Mouse (Mus musculus) kidney, postnatal 14 days (tissue): ENCODE results near the gene Gtpbp8.

ENCODE experiments used
- DNase-seq: peaks from one replicate; pipeline ENCODE4 v3.0.0; 2022; ENCODE audit warnings: mixed read lengths

Gtpbp8 gene

DNA sequence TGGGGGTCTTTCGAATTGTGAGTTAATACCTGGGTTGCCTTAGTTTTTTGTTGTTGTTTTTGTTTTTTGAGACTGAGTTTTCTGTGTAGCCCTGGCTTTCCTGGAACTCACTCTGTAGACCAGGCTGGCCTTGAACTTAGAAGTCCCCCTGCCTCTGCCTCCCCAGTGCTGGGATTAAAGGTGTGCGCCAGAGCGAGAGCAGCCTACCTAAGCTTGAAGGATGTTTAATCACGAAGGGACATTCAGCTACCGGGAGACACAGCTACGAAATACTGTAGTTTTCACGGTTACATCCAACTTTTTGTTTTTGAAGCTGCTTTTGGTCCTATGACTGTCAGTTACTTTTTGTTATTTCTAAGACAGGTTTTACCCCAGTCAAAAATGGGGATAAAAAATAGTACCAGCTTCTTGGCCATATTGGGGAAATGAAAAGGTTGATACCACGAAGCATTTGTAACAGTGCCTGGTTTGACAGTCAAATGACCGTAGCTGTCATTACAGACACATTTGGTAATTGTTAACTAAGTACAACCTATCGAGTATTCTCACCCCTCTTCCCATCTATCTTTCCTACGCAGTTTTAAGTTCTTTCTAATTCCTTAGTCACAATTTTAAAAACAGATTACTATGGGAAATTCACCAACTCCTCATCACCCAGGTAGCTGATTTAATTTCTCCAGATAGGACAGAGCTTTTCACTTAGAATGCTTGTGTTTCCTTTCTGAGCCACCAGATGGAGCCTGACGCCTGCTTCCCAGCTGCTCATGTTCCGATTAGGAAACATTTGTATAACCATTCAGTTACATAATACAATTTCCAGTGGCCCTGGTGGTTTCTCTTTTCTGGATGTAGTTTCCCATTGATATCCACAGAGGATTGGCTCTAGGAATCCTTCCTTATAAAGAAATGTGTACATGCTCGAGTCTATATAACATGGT, 20.6 kb downstream of the Gtpbp8 start:
- peak; percentile 86 for DNase-seq

DNA sequence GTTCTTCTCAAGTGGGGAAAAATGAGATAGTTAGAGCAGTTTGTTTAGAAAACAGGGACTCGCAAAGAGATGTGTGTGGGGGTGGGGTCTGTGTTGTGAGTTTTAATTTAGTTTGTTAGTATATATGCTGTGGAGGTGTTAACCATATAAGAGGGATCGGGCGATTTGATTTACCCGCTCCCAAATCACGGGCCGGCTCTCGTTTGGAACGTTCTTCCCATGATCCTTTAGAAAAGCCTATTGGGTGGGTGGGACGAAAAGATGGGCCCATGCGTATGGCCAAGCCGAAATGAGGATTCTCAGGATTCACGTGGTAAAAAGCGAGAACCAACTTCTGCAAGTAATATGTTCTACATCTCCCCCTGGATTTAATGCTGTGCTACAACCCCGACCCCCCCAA, 21.3 kb downstream of the Gtpbp8 start:
- no peak for DNase-seq

DNA sequence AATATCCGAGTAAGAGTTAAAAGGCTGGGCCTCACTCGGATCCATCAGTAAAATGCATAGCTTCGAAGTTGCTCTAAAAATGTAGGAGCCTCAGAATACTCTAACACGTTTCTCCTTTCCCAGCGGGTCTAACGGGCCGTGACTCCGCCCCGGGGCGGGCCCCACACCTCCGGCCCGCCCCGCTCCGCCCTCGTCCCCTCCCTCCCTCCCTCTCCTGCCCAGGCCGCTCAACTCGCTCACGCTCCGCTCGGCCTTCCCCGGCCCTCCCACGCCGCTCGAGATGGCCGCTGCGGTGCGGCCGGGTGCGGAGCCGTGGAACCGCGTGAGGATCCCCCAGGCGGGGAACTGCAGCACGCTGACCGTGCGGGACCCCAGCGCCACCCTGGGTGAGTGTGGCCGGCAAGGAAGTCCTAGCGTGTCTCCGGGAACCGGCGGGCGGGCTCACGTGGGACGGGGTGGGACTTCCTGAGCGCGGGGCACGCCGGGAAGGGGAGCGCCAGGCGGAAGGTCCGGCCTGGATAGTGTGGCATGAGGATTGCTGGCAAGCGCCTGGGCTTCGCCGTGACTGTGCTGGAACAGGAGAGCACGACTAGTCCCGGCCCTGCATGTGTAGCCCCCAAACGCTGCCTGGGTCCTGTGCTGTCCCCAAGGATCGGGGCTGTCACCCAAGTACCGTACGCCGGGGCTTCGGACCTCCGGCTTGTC, 21.9 kb downstream of the Gtpbp8 start, which contains the start of gene Nepro:
Gene Nepro, plus strand, starts transcription at position 219 of the 705 bp plus-strand sequence.
- DNase-seq, result peak; percentile 96

DNA sequence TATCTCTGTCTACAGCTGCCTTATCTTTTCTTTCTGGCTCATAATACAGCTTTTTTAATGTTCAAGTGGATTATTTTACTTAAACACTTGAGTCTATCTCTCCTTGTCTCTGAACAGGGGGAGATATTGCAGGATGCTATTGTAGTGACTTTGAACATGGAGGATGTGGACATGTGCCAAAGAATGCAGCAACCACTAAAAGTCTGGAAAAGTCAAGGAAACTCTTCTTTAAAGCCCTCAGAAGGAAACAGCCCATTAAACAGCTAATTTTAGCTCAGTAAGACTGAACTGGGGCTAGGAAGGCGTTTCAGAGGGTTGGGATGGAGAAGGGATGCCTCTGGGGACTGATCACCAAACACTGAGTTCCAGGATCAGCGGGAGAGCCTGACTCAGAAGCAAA, 23.5 kb downstream of the Gtpbp8 start:
- DNase-seq, result peak; percentile 58

DNA sequence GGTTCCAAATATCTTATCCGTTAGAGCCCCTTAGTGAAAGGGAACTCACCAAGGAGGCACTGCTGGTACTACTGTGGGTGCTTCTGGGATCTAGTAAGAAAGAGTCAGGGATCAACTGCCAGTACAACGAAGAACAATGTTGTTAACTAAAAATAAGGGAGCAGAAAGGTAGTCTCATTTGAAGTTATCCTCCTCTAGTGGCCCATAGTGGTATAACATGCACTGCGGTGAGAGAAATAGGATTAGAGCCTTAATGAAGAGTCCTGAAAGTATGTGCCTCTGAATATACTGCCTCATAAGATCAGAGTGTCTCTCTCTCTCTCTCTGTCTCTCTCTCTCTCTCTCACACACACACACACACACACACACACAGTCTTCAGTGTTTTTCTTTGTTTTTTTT, 25.6 kb downstream of the Gtpbp8 start:
- DNase-seq, result no peak

DNA sequence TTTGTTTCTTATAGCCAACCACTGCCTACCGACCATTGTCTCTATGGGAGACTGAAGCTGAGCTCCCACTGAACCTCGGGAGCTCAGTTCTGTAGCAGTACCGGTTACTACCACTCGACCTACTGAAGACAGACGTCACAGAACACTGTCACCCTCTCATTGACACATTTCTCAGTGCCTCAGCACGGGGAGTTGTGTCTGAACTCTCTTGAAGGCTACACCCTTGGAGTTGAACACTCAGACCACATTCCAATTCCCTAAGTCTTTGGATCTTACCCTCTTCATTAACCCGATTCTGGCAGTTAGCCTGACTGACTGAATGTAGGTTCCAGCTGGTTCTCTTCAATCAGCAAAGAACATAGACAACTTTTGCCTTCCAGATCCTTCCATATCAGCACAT, 26.8 kb downstream of the Gtpbp8 start:
- DNase-seq, result peak; percentile 54

DNA sequence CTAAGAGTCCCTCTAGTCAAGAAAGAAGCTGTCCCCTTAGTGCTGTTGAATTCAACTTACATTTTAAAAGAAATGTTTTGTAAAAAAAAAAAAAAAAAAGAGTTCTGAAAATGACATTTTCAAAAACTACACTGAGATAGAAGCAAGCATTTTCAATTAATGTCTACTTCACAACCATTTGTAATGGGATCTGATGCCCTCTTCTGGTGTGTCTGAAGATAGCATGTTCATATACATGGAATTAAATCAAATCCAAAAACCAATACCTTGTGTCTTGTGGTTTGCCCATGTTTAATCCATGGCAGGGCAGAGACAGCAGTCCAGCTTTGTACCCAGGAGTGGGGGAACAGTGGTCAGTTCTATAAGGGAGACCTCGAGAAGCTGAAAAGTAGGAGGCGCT, 28.3 kb downstream of the Gtpbp8 start:
- no peak for DNase-seq

DNA sequence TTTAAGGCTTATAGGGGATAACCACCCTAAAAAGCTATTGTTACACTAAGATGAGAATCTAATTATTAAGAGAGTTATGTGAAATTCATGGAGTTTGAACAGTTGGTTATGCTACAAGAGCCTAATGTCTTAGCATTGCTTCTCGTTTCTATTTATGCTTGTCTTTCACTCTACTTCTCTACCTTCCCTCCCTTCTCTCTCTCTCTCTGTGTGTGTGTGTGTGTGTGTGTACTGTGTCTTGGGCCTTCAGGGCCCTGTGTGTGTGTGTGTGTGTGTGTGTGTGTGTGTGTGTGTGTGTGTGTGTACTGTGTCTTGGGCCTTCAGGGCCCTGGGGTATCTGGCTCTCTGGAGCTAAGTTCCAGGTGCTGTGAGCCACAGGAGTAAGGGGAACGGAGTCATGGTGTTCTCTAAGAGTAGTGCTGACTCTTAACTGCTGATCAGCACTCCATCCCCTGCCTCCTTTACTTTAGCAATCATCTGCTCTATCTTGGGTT, 29.0 kb downstream of the Gtpbp8 start:
- DNase-seq, result no peak

DNA sequence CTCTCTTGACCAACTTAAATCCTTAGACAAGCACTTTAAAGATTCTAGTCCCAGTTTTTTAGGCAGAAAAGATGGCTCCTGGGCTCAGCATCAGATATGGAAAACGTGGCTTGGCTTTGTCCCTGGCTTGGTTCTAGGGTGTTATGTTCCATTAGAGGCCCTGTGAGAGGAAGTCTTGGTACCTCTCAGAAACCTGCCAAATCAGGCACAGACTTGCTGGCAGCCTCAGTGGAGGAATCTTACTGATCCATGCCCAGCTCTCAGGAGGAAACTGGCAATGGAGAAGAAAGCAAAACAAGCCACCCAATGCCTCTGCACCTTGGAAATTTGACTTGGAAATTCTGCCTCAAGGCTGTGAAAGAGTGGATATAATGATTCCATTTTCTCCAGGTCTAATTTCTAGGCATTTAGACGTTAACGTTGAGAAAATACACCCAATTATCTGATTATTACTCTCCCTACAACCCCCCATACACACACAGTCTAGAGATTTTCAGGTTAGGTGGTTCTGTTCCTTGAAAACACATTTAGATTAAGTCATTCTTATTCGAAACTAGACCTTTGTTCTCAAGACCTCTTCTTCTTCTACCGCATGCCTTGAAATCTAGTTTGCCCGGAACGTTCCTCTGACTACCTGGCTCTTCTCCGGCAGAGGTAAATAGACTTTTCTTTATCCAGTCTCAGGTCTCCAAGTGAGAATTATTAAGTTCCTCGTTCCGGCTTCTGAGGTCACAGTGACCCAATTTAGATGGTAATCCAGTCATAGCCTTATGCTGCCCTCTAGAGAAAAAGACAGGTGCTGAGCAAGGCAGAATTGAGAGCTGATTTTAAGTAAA, 29.6 kb downstream of the Gtpbp8 start:
- peak; percentile 64 for DNase-seq

DNA sequence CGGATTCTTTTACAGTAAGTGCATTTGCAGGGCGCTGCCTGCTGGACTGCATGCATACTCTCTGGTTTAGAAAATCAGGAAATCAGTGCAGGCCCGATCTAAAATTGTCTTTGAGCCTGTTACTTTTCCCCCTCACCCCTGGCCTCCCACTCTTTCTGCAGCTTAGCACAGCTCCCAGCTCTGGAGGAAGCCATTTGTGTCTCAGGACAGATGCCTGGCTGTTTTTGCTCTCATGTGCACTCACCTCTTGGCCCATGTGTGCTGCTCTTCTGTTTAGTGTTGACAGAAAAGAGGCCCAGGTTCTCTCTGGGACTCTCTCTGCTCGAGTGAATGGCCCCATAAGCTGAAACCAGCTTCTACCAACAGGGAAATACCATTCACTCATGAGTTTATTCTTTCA, 42.7 kb downstream of the Gtpbp8 start:
- DNase-seq, result no peak

DNA sequence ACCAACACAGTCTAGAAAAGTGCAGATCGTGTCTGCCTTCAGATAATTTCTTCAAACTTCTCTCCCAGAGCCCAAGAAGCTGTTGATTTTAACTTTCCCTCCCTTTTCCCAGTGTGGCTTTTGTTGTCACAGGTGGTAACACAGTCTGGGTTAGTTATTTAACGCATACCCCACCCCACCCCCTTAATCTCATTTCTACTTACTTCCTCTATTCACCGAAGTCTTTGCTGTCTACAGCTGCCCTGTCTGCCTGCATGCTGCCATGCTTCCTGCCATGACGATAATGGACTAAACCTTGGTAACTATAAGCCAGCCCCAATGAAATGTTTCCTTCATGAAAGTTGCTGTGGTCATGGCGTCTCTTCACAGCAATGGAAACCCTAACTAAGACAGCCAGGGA, 43.9 kb downstream of the Gtpbp8 start:
- no peak for DNase-seq

DNA sequence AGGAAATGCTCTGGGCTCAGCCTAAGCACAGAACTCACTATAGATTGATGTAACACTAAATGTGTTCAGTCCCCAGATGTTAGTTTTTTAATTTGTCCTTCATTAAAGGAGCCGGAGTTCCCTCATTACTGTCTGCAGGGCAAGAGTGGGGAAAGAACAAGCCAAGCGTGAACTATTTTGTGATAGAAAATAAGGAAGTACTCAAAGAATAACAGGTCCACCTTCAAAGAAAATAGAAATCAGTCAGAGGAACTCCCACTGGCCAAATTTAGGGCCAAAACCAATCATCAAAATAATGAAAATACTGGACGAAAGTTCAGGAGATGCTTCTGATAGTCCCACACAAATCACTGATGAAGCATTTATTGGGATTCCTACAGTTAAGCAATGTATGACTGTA, 45.0 kb downstream of the Gtpbp8 start:
- DNase-seq, result no peak

DNA sequence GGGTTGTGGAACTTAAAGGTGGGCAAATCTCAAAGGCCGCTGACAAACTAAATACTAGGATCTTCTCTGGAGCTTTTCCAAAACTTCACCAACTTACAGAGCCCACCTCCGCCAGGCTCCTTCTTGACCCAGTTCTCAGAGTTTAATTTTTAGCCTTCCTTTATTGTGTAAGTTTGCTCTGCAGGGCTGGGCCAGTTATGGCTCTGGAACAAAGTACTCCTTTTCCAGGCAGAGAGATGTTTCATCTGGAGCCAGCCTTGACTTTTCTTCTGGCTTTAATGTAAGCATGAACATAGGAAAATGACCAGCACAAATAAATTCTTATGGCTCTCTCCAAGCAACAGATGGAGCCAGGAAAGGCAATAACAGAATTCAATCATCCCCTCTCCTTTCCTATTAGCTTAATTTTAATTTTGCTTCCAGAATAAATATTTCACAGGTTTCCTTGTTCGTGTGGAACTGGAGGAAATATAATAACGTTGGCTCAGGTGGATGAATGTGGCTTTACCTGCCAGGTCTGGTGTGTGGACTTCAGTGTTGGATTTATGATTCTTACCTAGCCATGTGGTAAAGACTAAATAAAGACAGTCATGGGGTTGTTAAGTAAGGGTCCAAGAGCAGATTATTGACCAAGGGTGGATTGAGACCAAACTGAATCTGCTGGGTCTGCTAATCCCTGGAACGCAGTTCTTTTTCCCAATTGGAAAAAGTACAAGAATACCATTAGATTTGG, 48.5 kb downstream of the Gtpbp8 start:
- DNase-seq, result no peak

DNA sequence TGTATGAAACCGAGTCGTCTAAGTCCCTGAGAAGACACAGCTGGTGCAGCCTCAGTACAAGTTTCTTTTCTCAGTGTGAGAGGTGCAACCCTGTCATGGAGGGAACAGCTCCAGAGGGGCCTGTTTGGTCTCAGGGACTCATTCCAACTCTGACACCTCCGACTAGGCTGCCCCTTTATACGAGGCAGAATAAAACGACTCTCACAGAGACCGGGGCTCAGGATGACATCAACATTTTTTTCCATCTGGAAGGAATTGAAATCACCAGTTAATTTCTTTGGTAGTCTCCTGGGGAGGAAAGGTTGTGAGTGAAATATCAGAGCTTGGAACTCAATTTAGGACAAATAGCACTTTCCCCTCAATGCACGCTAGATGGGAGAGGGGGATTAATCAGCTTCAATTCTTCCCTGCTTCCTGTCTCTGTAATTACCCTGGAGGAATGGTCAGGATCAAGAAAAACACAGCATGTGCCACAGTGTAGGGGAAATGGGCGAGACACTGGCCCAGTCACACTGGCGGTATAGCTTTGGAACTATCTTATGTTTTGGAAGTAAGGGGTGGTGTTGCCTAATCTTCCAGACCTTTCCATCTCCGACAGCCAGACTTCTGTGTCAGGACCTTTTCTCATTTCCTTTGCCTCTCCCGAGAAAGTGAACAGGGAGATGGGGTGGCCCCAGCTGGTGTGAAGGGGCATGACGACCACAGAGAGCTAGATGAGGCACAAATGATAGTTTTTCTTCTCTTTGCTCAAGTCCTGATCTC, 50.1 kb downstream of the Gtpbp8 start:
- peak; percentile 72 for DNase-seq

DNA sequence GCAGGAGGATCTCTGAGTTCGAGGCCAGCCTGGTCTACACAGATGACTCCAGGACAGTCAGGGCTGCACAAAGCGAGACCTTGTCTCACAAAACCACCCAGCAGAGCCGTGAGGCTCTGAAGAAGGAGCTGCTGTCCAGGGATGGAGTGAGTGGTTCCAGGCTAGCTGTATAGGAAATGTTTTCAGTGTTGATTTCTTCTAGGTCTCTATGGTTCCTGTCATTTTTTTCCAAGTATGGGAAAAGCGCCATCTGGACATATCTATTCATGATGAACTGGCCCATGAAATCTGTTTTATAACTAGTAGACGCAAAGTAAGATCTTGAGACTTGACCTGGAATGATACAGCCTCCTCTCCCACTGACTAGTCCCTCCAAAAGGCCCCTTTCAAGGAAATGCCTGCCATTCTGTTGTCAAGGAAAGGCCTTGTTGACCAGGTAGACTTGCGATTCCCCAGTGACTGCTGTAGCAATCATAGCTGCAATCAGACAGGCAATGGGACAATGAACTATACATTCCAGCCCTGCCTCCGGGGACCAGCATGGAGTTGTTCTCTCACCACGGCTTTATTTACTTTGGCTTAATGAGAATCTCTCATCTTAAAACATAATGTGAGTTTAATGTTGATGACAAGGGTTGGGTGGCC, 50.8 kb downstream of the Gtpbp8 start:
- no peak for DNase-seq

DNA sequence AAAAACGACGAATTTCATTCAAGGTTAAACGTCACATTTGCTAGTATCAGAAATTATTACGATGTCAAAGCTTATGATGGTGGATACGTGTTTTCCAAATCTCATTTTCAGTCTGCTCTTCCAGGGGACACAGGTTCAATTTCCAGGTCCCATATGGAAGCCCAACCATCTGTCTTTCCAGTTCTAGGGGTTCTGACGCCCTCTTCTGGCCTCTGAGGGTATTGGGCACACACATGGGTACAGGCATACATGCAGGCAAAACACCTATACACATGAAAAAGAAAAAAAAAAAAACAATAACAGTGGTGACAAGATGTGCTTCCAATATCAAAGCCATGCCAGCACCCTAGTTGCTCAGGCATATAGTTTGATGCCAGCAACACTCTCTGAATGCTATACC, 52.5 kb downstream of the Gtpbp8 start:
- DNase-seq, result no peak

DNA sequence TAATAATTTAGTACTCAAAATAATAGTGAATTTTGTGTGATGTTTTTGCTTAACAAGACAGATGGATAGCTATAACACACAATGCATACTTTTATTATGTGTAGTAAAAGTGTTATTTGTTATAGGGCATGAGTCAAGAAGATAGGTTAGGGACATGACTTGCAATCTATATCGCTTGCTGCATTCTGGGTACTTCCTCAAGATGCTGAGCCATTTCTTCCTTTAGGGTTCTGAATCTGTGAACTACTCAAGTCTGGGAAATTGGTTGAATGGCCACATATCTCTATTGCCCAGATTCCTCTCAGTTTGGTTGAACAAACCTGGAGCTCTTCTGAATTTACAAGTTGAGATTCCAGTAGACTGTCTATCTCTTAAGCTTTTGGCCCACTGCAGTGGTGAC, 53.6 kb downstream of the Gtpbp8 start:
- no peak for DNase-seq

DNA sequence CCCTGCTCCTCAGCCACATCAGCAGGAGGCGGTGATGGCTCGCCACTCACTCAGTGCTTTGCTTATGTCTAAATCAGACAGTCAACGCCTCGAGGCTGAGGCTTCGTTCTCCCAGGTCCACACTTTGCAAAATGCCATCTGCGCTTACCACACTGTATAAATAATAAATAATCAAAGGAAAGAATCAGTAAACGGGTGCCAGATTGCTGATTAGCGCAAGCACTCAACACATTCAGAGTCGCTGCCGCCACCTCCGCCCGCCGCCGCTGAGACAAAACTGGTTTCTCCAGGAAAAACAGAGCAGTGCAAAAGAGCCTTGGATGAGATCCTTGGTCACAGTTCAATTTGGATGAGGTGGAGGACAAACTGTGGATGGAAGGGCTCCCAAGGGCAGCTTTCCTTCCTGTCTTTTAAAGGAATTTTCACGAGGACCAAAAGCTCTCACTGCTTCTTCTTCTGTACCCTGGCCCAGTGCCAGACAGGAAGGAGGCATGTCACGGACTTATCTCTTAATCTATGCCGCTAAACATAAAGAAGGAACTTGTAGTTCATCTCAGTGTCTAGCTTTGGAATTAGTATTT, 54.5 kb downstream of the Gtpbp8 start:
- peak; percentile 73 for DNase-seq

DNA sequence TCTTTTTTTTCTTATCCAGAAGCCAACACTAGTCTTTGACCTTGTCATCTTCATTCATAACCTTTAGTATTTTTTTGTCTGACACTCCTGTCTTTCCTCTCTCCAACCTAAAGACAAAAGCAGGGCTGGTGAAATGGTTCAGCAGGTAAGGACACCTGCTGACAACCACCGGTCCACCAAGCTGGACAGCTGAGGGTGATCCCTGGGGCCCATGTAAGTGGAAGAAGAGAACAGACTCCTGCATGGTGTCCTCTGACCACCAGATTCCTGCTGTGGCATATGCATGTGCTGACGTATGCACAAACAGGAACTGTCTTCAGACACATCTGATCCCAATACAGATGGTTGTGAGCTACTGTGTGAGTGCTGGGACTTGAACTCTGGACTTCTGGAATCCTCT, 55.1 kb downstream of the Gtpbp8 start:
- DNase-seq, result no peak

DNA sequence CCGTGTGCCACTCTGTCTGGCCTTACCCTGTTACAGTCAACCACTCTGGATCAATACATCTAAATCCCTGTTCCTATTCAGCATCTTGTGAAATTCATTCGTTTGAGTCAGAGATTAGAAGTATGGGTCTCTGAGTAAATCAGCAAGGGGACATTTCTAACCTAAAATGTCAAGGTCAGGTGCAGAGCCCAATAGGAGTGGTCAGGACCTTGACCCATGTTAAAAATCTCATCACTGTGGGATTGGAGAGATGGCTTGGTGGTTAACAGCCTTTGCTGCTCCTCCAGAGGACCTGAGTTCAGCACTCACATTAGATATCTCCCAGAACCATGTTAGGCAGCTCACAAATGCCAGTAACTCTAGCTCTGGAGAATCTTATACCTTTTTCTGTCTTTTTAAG, 55.7 kb downstream of the Gtpbp8 start:
- DNase-seq, result no peak

DNA sequence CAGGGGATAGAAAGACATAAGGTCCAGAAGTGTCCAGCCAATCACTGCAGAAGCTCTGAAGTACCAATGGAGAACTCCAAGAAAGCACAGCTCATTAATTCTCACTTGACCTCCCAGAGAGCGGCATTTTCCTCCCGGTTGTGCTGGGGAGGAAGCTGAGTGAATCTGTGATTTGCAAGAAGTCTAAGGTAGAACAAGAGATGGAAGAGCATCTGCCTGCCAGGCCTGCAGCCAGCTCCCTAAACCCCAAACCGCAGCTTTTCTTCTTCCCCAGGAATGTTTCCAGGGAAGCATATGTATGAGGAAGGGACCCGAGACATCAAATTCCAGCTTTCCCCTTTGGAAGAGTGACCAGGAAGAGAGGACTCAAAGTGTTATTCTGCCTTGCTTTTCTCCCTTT, 57.7 kb downstream of the Gtpbp8 start:
- no peak for DNase-seq
